Mouse (Mus musculus): Measurements from ENCODE around the gene Trpd52l3. TPM values are rescaled to one million over a fixed set of nuclear protein-coding genes. Genes with fewer than 3 reads are reported as not detected.

Trpd52l3 gene
- polyA plus RNA-seq (2015; fragmentation: Nextera tagmentation; extraction: Ambion mirVana) = not detected in 2 replicates

DNA sequence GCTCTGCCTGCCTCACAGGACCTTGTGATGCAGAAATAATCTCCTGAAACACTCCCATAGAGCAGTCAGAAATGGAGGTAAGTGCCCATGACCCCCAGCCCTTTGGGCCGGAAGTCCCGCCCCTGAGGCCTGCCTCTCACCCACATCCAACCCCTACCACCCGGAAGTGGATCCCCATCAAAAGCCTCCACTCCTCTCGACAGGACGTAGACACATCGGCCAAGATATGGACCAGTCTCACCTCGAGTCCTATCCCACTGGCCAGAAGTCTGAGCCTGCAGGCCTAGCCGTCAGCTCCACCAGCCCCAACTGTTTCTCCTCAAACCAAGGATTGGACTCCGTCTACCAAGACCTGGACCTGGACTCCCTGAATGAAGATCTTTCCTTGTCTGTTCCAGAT is at the start of gene Trpd52l3:
TSS of gene Trpd52l3 (plus strand) at position 170 of the 400 bp plus-strand sequence.
- WGBS (ENCODE audit: insufficient replicate concordance) = 70% methylated on average over 9 of the region's 9 CpGs
- no peak within 1 kb of the TSS for H3K4me2 ChIP-seq
- H3K36me3 ChIP-seq (replicated peaks) = no peaks in the 10 kb centered on the region
- H3K9ac ChIP-seq = no peak within 1 kb of the TSS
- H3K9me3 ChIP-seq (replicated peaks) = no peaks in the 10 kb centered on the region
- H3K27me3 ChIP-seq = no peaks in the 10 kb centered on the region
- ATAC-seq (ENCODE audit: insufficient read depth) = no peak
- H3K4me1 ChIP-seq (replicated peaks) = no peaks in the 10 kb centered on the region
- H3K4me3 ChIP-seq (replicated peaks) = no peak within 1 kb of the TSS
- H3K27ac ChIP-seq (replicated peaks) = no peak within 1 kb of the TSS

DNA sequence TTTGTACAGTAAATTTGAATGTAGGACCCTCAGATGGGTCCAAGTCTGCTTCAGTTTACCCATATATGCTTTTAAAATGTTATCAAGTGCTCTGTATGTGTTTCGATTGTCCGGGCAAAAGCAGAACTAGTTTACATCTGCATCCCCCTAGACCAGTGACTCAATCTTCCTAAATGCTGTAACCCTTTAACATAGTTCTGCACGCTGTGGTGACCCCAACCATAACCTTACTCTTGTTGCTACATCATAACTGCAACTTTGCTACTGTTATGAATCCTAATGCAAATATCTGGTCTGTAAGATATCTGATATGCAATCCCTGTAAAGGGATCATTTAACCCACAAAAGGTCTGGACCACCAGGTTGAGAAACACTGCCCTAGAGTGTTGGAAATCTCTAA is 49.8 kb upstream of the Trpd52l3 start:
- Histone ChIP-seq H3K36me3 (replicated peaks) (no peaks in the 10 kb centered on the region), H3K27me3 (no peaks in the 10 kb centered on the region), H3K4me1 (replicated peaks) (no peaks in the 10 kb centered on the region), H3K4me3 (replicated peaks) (no peak overlapping the region), H3K27ac (replicated peaks) (no peak overlapping the region), H3K9me3 (replicated peaks) (no peaks in the 10 kb centered on the region), H3K9ac (no peak overlapping the region), H3K4me2 (no peak overlapping the region)
- no peak for ATAC-seq (ENCODE audit: insufficient read depth)
- 48% methylated on average over 3 of the region's 3 CpGs for WGBS (ENCODE audit: insufficient replicate concordance)

DNA sequence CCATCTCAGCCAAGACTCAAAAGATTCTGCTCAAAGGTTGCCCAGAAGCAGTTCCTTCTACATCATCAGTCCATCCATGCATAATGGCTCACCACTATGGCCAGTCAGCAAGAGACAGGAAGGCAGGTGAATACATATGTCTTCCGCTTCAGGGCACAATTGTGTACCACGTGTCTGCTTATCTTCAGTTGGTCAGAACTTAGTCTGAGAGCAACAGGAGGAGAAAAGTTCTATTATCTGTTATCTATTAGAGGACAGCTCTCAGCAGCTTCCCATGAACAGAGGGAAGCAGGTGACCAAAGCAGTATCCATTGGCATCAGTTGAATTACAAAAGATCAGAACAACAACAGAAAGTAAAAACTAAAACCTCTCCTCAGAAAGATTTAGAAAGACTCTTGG is 48.1 kb upstream of the Trpd52l3 start:
- Histone ChIP-seq H3K4me3 (replicated peaks) (no peak overlapping the region), H3K4me1 (replicated peaks) (no peaks in the 10 kb centered on the region), H3K9me3 (replicated peaks) (no peaks in the 10 kb centered on the region), H3K36me3 (replicated peaks) (no peaks in the 10 kb centered on the region), H3K27me3 (no peaks in the 10 kb centered on the region), H3K27ac (replicated peaks) (no peak overlapping the region), H3K9ac (no peak overlapping the region), H3K4me2 (no peak overlapping the region)
- no peak for ATAC-seq (ENCODE audit: insufficient read depth)
- WGBS (ENCODE audit: insufficient replicate concordance) = 32% methylated on average over 2 of the region's 2 CpGs

DNA sequence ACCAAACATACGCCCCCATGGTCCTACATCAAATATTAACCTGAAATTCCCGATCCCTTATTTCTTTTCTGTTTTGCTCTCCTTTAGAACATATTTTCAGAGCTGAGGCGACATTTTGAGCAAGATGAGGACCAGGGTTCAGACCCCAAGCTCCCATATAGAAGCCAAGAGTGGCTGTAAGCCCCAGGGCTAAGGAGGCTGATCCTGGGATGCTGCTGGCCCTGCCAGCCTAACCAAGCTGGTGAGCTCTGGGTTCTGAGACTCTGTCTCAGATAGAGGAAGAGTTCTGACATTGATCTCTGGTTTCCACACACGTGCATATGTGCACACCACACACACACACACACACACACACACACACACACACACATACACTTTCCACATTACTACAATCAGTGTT is 42.7 kb upstream of the Trpd52l3 start:
- H3K36me3 ChIP-seq (replicated peaks) = no peaks in the 10 kb centered on the region
- WGBS (ENCODE audit: insufficient replicate concordance) = 50% methylated on average over 4 of the region's 4 CpGs
- H3K27ac ChIP-seq (replicated peaks) = no peak overlapping the region
- H3K9ac ChIP-seq = no peak overlapping the region
- no peak for ATAC-seq (ENCODE audit: insufficient read depth)
- no peak overlapping the region for H3K4me2 ChIP-seq
- H3K27me3 ChIP-seq = no peaks in the 10 kb centered on the region
- H3K4me1 ChIP-seq (replicated peaks) = no peaks in the 10 kb centered on the region
- no peak overlapping the region for H3K4me3 ChIP-seq (replicated peaks)
- no peaks in the 10 kb centered on the region for H3K9me3 ChIP-seq (replicated peaks)

DNA sequence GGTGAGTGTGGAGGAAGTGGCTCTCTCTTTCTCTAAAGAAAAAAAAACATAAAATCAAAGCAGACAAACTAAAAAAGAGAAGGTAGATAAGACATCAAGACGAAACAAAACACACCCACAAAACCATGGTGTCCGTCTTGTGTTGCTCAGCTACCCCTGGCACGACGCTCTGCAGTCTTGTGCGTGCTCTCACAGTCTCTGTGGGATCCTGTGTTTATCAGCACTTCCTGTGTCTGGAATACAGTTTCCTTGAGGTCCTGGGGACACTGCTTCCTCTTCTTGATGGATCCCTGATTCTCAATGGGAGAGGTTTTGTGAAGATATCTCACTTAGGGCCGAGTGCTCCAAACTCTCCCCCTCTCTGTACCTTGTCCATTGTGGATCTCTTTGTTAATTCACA is 41.7 kb upstream of the Trpd52l3 start:
- no peak overlapping the region for H3K4me3 ChIP-seq (replicated peaks)
- no peak overlapping the region for H3K27ac ChIP-seq (replicated peaks)
- H3K27me3 ChIP-seq = no peaks in the 10 kb centered on the region
- no peak for ATAC-seq (ENCODE audit: insufficient read depth)
- no peak overlapping the region for H3K9ac ChIP-seq
- H3K9me3 ChIP-seq (replicated peaks) = no peaks in the 10 kb centered on the region
- H3K4me2 ChIP-seq = no peak overlapping the region
- H3K36me3 ChIP-seq (replicated peaks) = no peaks in the 10 kb centered on the region
- H3K4me1 ChIP-seq (replicated peaks) = no peaks in the 10 kb centered on the region
- WGBS (ENCODE audit: insufficient replicate concordance) = 22% methylated on average over 6 of the region's 6 CpGs

DNA sequence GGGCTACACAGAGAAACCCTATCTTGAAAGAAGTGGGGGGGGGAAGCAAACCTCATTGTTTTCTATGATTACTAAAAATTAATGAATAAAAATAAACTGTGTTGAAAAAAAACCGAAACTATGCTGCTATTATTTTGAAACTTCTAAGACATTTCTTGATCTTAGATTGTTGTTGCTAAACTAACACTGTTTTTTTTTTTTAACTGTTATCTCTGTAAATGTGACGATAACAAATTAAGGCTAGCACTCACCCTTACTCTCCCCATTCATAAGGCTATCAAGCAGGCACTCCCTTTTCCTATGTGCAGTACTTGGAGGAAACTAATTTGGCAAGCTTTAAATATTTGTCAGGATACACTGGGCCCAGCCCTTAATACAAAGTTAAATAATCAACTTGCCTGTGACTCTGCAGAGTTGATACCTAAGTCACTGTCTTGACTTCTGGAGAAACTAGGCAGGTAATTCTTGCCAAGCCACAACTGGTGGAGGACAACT is 39.9 kb upstream of the Trpd52l3 start:
- H3K27ac ChIP-seq (replicated peaks) = no peak overlapping the region
- no peak overlapping the region for H3K9ac ChIP-seq
- WGBS (ENCODE audit: insufficient replicate concordance) = 40% methylated on average over 2 of the region's 2 CpGs
- no peaks in the 10 kb centered on the region for H3K27me3 ChIP-seq
- no peaks in the 10 kb centered on the region for H3K4me1 ChIP-seq (replicated peaks)
- no peaks in the 10 kb centered on the region for H3K9me3 ChIP-seq (replicated peaks)
- H3K36me3 ChIP-seq (replicated peaks) = no peaks in the 10 kb centered on the region
- ATAC-seq (ENCODE audit: insufficient read depth) = no peak
- H3K4me3 ChIP-seq (replicated peaks) = no peak overlapping the region
- no peak overlapping the region for H3K4me2 ChIP-seq

DNA sequence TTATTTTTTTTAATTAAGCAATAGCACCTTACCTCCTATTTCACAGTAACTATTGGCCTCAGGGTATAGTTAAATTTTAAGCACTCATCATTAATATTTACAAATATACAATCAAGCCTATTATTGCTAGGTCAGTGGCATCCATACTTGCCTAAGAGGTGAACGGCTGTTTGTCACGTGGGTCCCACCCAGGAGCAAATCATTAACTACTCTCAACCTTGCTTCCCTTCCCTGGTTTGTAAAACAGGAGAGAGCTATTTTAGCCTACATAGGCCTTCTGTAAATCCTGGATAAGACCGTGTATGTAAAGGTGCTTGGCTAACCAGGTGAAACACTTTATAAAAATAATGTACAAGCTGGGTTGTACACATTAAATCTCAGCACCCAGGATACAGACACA is 35.6 kb upstream of the Trpd52l3 start:
- Histone ChIP-seq H3K9me3 (replicated peaks) (no peaks in the 10 kb centered on the region), H3K9ac (no peak overlapping the region), H3K4me3 (replicated peaks) (no peak overlapping the region), H3K27ac (replicated peaks) (no peak overlapping the region), H3K36me3 (replicated peaks) (no peaks in the 10 kb centered on the region), H3K4me2 (no peak overlapping the region), H3K4me1 (replicated peaks) (no peaks in the 10 kb centered on the region), H3K27me3 (no peaks in the 10 kb centered on the region)
- WGBS (ENCODE audit: insufficient replicate concordance) = 69% methylated on average over 3 of the region's 3 CpGs
- no peak for ATAC-seq (ENCODE audit: insufficient read depth)

DNA sequence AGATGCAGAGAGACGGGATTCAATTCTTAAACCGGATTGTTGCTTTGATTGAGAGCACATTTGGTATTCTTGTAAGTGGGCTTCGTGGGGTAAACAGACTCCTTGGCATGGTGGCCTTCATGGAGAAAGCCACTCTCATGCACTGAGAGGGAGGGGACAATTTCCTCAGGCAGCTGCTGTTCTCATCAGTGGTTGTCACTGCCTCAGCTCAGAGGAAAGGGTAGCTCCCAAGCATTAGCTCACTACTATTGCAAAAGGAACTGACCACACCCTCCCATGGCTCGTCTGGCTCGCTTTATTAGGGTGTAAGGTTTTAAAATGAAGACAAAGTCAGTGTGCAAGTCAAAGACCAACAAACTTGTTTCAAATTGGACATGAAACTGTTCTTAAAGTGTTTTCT is 30.2 kb upstream of the Trpd52l3 start:
- Histone ChIP-seq H3K4me3 (replicated peaks) (no peak overlapping the region), H3K27me3 (no peaks in the 10 kb centered on the region), H3K27ac (replicated peaks) (no peak overlapping the region), H3K9ac (no peak overlapping the region), H3K4me1 (replicated peaks) (no peaks in the 10 kb centered on the region), H3K9me3 (replicated peaks) (no peaks in the 10 kb centered on the region), H3K4me2 (no peak overlapping the region), H3K36me3 (replicated peaks) (no peaks in the 10 kb centered on the region)
- ATAC-seq (ENCODE audit: insufficient read depth) = no peak
- 47% methylated on average over 5 of the region's 5 CpGs for WGBS (ENCODE audit: insufficient replicate concordance)

DNA sequence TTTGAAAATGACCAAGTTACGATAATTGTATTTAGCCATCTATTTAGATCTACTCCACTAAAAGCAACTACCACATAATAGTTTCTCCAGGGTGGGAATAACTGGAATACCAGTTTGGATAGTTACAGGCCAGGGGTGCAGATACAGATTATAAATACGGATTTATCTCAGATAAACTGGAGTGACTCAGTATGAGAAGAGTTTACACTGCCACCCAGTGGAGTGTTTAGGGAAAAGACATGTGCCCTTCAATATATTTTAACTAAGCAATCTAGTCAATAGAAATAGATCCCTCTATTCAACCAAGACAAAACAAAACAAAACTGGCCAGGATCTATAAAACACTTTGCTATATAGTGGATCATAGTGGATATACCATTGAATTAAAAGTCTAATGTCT is 24.7 kb upstream of the Trpd52l3 start:
- WGBS (ENCODE audit: insufficient replicate concordance) = 49% methylated on average over 2 of the region's 2 CpGs
- Histone ChIP-seq H3K27ac (replicated peaks) (no peak overlapping the region), H3K9me3 (replicated peaks) (no peaks in the 10 kb centered on the region), H3K9ac (no peak overlapping the region), H3K27me3 (no peaks in the 10 kb centered on the region), H3K4me3 (replicated peaks) (no peak overlapping the region), H3K36me3 (replicated peaks) (no peaks in the 10 kb centered on the region), H3K4me2 (no peak overlapping the region), H3K4me1 (replicated peaks) (no peaks in the 10 kb centered on the region)
- ATAC-seq (ENCODE audit: insufficient read depth) = no peak

DNA sequence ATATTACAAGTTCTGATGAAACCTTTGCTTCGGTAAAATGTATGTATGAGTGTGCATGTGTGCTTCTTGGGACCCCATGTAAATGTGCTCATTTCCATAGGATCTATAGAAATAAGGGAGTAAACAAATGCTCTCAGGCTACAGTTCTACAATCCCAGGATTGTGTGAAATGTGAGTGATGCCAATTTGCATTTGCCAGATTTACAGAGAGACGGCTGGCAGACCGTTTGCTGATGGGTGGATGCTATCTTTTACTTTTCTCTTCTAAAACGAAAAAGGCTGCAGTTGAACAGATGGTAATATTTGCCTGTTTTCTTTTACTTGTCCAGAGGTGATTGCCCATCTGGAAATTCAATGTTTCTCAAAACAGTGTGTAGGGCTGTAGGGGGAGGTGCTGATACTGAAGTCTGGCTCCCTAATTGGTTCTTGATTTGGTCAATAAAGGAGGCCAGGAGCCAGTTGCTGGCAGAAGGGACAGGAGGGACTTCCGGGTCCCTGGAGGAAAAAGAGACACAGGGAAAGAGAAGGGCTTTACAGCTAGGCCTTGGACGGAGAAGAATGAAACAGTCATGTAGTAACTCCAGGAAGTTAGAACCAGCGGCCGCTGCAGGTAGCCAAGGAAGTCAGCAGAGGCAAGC is 24.0 kb upstream of the Trpd52l3 start:
- no peaks in the 10 kb centered on the region for H3K9me3 ChIP-seq (replicated peaks)
- no peaks in the 10 kb centered on the region for H3K27me3 ChIP-seq
- H3K4me3 ChIP-seq (replicated peaks) = no peak overlapping the region
- H3K4me1 ChIP-seq (replicated peaks) = no peaks in the 10 kb centered on the region
- H3K9ac ChIP-seq = no peak overlapping the region
- no peak overlapping the region for H3K27ac ChIP-seq (replicated peaks)
- no peak overlapping the region for H3K4me2 ChIP-seq
- ATAC-seq (ENCODE audit: insufficient read depth) = no peak
- 67% methylated on average over 8 of the region's 8 CpGs for WGBS (ENCODE audit: insufficient replicate concordance)
- no peaks in the 10 kb centered on the region for H3K36me3 ChIP-seq (replicated peaks)

DNA sequence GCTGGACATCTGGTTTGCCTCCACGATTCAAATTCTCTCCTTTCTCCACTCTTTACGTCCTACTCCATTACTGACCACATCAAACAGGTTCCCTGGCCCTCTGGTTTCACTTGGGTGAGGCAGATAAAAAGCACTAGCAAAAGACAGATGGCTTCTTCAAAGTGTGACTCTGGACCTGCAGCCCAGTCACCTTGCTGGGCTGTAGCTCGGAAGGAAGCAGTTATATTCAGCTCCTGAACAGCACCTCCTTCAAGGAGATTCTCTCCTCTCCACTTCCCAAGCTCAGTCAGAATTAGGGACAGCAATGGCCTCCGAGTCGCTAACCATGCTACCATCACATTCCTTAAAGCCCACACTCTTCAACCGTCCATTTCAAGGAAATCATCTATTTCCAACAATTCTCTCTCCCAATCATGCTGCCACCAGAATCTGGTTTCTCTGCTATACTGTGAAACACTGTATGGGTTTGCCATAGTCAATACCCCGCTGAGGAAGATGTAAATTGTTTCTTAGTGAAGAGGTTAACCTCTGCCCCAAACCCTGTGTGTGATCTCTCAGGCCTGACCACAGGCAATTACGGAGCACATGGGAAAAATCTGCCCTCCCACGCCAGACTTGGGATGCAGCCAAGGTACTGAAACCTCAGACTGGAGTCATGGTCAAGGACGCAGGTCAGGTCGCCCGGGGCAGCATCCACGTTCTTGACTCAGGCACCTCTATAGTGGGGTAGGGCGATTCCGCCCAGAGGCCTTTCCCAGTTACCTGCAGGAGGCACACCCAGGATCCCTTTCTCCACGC is 19.2 kb upstream of the Trpd52l3 start:
- Histone ChIP-seq H3K9me3 (replicated peaks) (no peaks in the 10 kb centered on the region), H3K36me3 (replicated peaks) (no peaks in the 10 kb centered on the region), H3K27me3 (no peaks in the 10 kb centered on the region), H3K4me2 (no peak overlapping the region), H3K27ac (replicated peaks) (no peak overlapping the region), H3K4me1 (replicated peaks) (no peaks in the 10 kb centered on the region), H3K9ac (no peak overlapping the region), H3K4me3 (replicated peaks) (no peak overlapping the region)
- 69% methylated on average over 16 of the region's 16 CpGs for WGBS (ENCODE audit: insufficient replicate concordance)
- no peak for ATAC-seq (ENCODE audit: insufficient read depth)

Data from liver, embryonic 15.5 days (tissue).